Comparison of ENCODE assay signal across 33 mouse cellular contexts in the genomic region with DNA sequence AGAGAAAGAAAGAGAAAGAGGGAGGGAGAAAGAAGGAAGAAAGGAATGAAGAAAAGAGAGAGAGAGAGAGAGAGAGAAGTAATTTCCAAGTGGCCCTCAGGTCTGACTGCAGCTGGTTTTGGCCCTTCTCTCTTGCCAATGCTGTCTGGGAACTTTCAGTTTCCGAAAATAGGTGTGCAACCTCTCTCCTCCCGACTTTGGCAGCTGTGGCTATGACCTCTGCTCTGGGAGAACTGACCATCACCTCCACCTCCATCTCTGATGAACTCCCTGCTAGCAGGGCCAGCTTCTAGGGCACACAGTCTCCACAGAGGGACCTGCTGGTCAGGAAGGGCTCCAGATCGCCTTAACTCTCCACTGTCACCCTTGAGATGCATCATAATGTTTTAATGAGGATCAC. TPM values are rescaled to one million over a fixed set of nuclear protein-coding genes. Genes with fewer than 3 reads are reported as not detected.
A peak's percentile ranks its signal among the peaks of the same experiment; 100 is the strongest.
DNase-seq lines count a peak whose midpoint lies in the region; ATAC-seq lines count a peak whose summit lies in the region.
"Had no signal": no experiment of that assay in that cellular context is flagged by ENCODE, and none has a peak within 500 bp of the region (broad histone marks: within the 10 kb centered on the region; RNA-seq: fewer than 3 reads in every experiment).

No protein-coding gene starts in this region.

- H3K9me3 ChIP-seq in megakaryocyte, embryonic 14.5 days, result no peaks in the 10 kb centered on the region
- H3K9me3 ChIP-seq: embryonic facial prominence, embryonic 12.5 days; embryonic facial prominence, embryonic 15.5 days; heart, embryonic 12.5 days; heart, embryonic 15.5 days had no signal

- H3K36me3 ChIP-seq in megakaryocyte, embryonic 14.5 days (replicated peaks; ENCODE audit: low read length), result no peaks in the 10 kb centered on the region
- H3K36me3 ChIP-seq: embryonic facial prominence, embryonic 12.5 days; embryonic facial prominence, embryonic 15.5 days; heart, embryonic 12.5 days; heart, embryonic 15.5 days had no signal

- peak overlapping the region; percentile 23 for H3K4me3 ChIP-seq in megakaryocyte, embryonic 14.5 days (replicated peaks)
- H3K4me3 ChIP-seq: embryonic facial prominence, embryonic 12.5 days; embryonic facial prominence, embryonic 15.5 days; heart, adult 2 months; heart, embryonic 12.5 days; heart, embryonic 15.5 days had no signal

- ATAC-seq in megakaryocyte, adult 5-6 weeks (ENCODE audit: poor library complexity, severe bottlenecking), result no peak
- ATAC-seq: CD4-positive, CD25-positive, alpha-beta regulatory T cell, adult 4 months; forebrain, embryonic 14.5 days; forebrain, postnatal 0 days; hindbrain, postnatal 0 days; inflammation-experienced regulatory T-cells, adult 6 months; intestine, embryonic 16.5 days had no signal

- DNase-seq in gastrocnemius, postnatal 25 days, result peak; percentile 44
- DNase-seq in gastrocnemius, postnatal 14 days, result no peak
- DNase-seq in heart, adult 9 months (ENCODE audit: low spot score in 2 of 2), result peak; percentile 30 to 45
- no peak for DNase-seq in heart, postnatal 4 days
- DNase-seq: adrenal gland, adult 2 months; adrenal gland, postnatal 14 days; cerebellum, adult 11 months; cerebellum, adult 2 months; cerebellum, adult 9-11 months; cerebellum, postnatal 25 days; forebrain, postnatal 0 days; gastrocnemius, postnatal 36 days; heart, postnatal 14 days; kidney, adult 18-20 months had no signal

- intact Hi-C loops in gastrocnemius, postnatal 14 days (cut with DNase I; ENCODE audit: low total_unique reads), result no loop called here

- H3K27me3 ChIP-seq in megakaryocyte, embryonic 14.5 days (replicated peaks), result peaks cover 64% of the 10 kb centered on the region

- H3K4me1 ChIP-seq in megakaryocyte, embryonic 14.5 days, result peaks cover 10% of the 10 kb centered on the region
- H3K4me1 ChIP-seq: embryonic facial prominence, embryonic 12.5 days; embryonic facial prominence, embryonic 15.5 days; heart, embryonic 12.5 days; heart, embryonic 15.5 days had no signal

RNA-seq across cellular contexts. Expression of a gene that starts 7.5 kb away (rescaled TPM):
- total RNA-seq in gastrocnemius, postnatal 25 days (2021), result 10 to 100 TPM; 52.0 to 64.1 TPM
- total RNA-seq in gastrocnemius, postnatal 14 days (2021), result 10 to 100 TPM; 53.0 to 57.0 TPM
- total RNA-seq in heart, postnatal 4 days (2021), result 1 to 10 TPM; 2.7 to 3.8 TPM
- 0.39 TPM in 1 of 2 replicates, not detected in the other for polyA plus RNA-seq in megakaryocyte, embryonic 14.5 days (2012; ENCODE audit: insufficient read depth, low replicate concordance)
- 0.16 and 0.27 TPM in 2 replicates for total RNA-seq in megakaryocyte, adult 5-6 weeks (2015)
- total RNA-seq in megakaryocyte, adult 5-6 weeks (2017), result not detected in 2 replicates
- total RNA-seq: common myeloid progenitor, adult 5-6 weeks; MEL had no signal

RNA-seq across cellular contexts. Expression of a gene that starts 21.9 kb away (rescaled TPM):
- 1,000 to 10,000 TPM in 1 of 2 experiments, 100 to 1,000 TPM in 1; 646 to 1,026 TPM for total RNA-seq in gastrocnemius, postnatal 25 days (2021)
- 1,000 to 10,000 TPM in 1 of 2 experiments, 100 to 1,000 TPM in 1; 662 to 1,168 TPM for total RNA-seq in gastrocnemius, postnatal 14 days (2021)
- total RNA-seq in heart, postnatal 4 days (2021), result 1,000 to 10,000 TPM; 6,197 to 6,868 TPM
- 0.88 TPM in 1 of 2 replicates, not detected in the other for polyA plus RNA-seq in megakaryocyte, embryonic 14.5 days (2012; ENCODE audit: insufficient read depth, low replicate concordance)
- not detected in 2 replicates for total RNA-seq in megakaryocyte, adult 5-6 weeks (2015)
- total RNA-seq in megakaryocyte, adult 5-6 weeks (2017), result 0.28 and 0.33 TPM in 2 replicates
- total RNA-seq: common myeloid progenitor, adult 5-6 weeks; MEL had no signal
- polyA plus RNA-seq: CD4-positive, CD25-positive, alpha-beta regulatory T cell, adult 4 months had no signal

RNA-seq across cellular contexts. Expression of a gene that starts 21.9 kb away (rescaled TPM):
- not detected for total RNA-seq in gastrocnemius, postnatal 25 days (2021)
- not detected for total RNA-seq in gastrocnemius, postnatal 14 days (2021)
- total RNA-seq in heart, postnatal 4 days (2021), result under 1 TPM; 0.59 to 0.60 TPM
- polyA plus RNA-seq in megakaryocyte, embryonic 14.5 days (2012; ENCODE audit: insufficient read depth, low replicate concordance), result 1.5 TPM in 1 of 2 replicates, not detected in the other
- not detected in 2 replicates for total RNA-seq in megakaryocyte, adult 5-6 weeks (2015)
- not detected in 2 replicates for total RNA-seq in megakaryocyte, adult 5-6 weeks (2017)
- total RNA-seq: adrenal gland, adult 2 months; adrenal gland, postnatal 4 days; common myeloid progenitor, adult 5-6 weeks; heart, adult 2 months; MEL had no signal
- polyA plus RNA-seq: C2C12; CD4-positive, CD25-positive, alpha-beta regulatory T cell, adult 4 months; embryonic facial prominence, embryonic 12.5 days; forebrain, embryonic 11.5 days; hindbrain, embryonic 11.5 days; hindbrain, embryonic 14.5 days; inflammation-experienced regulatory T-cells, adult 6 months; intestine, embryonic 16.5 days had no signal

Comparison
In these comparisons a context has a peak if more than half of its experiments do, and no peak if none do; other contexts are left out.
1. DNase-seq: peak in gastrocnemius, postnatal 25 days (single experiment) and heart, adult 9 months (2 of 2); none in gastrocnemius, postnatal 14 days (single experiment) and heart, postnatal 4 days (single experiment).
2. RNA of a gene that starts 7.5 kb away (total RNA-seq): 52.0 to 64.1 TPM in gastrocnemius, postnatal 25 days and 53.0 to 57.0 TPM in gastrocnemius, postnatal 14 days; 2.7 to 3.8 TPM in heart, postnatal 4 days and 0.16 to 0.27 TPM in megakaryocyte, adult 5-6 weeks; every median in the first group is over 10 times any median in the second.
3. RNA of a gene that starts 21.9 kb away (total RNA-seq): 6,197 to 6,868 TPM in heart, postnatal 4 days, 662 to 1,168 TPM in gastrocnemius, postnatal 14 days and 646 to 1,026 TPM in gastrocnemius, postnatal 25 days; 0.28 to 0.33 TPM in megakaryocyte, adult 5-6 weeks; every median in the first group is over 100 times any median in the second.